Mouse (Mus musculus): Measurements from ENCODE around the gene Gm49403. TPM values are rescaled to one million over a fixed set of nuclear protein-coding genes. Genes with fewer than 3 reads are reported as not detected.
"Not testable (repeated sequence)": the region's sequence is repeated elsewhere in the genome, so short reads cannot be mapped to it uniquely, and the experiment has no call there.

Gm49403 gene
- not detected in 2 replicates for polyA plus RNA-seq (2014; fragmentation: Nextera tagmentation; extraction: Ambion mirVana)

DNA sequence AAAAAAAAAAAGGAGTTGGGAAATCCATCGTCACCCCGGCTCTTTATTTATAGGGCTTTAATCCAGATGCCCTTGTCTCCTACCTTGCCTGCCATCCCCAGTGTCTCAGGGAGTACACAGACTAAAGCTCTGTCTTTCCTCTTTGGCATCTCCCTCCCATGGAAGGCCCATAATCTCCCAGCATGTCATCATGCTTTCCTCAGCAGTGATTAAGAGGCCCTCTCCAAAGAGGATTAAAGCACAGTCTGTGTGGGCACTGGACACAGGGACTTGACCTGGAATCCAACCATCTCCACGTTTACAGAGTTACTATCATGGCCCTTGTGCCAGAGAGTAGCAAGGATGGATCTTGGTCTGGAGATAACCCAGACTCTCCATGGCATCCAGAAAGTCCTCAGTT lies at the start of gene Gm49403, which contains the start of gene Lbhd1:
Gene Gm49403, plus strand, starts transcription at position 315 of the 400 bp plus-strand sequence.
Gene Lbhd1, plus strand, starts transcription at position 117 of the 400 bp plus-strand sequence.
- H3K4me3 ChIP-seq (ENCODE audit: low read depth, low read length) = no peak within 1 kb of the TSS
- DNase-seq (ENCODE audit: low spot score) = no peak
- H3K4me1 ChIP-seq (ENCODE audit: control insufficient read depth, insufficient read depth, low read length) = no peaks in the 10 kb centered on the region
- no peaks in the 10 kb centered on the region for H3K9me3 ChIP-seq (replicated peaks; ENCODE audit: control insufficient read depth, low read length)
- no peaks in the 10 kb centered on the region for H3K27me3 ChIP-seq (ENCODE audit: control insufficient read depth, insufficient read depth, low read length)
- 82% methylated on average over 3 of the region's 3 CpGs for WGBS
- H3K4me2 ChIP-seq (ENCODE audit: low read depth, low read length) = no peak within 1 kb of the TSS
- no peak for ATAC-seq (replicated peaks; ENCODE audit: insufficient number of reproducible peaks, low FRiP score, low TSS enrichment, low read depth)
- no peak within 1 kb of the TSS for H3K9ac ChIP-seq (replicated peaks; ENCODE audit: low read length)
- no peaks in the 10 kb centered on the region for H3K36me3 ChIP-seq (replicated peaks; ENCODE audit: control insufficient read depth, insufficient read depth, low read depth, low read length)
- no peak within 1 kb of the TSS for H3K27ac ChIP-seq (replicated peaks; ENCODE audit: low read depth, low read length)

DNA sequence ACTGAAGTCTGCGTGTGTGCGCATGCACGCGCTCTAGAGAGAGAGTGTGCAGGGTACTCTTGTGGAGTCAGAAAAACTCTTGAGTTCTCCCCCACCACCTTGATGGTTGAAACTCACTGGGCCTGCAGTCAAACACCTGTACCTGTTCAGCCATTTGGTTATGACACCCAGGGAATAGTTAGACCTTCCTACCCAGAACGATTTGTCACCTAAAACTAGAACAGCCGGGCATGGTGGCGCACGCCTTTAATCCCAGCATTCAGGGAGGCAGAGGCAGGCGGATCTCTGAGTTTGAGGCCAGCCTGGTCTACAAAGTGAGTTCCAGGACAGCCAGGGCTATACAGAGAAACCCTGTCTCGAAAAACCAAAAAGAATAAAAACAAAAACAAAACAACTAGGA lies 47.4 kb upstream of the Gm49403 start:
- not testable (repeated sequence) for H3K27me3 ChIP-seq (ENCODE audit: control insufficient read depth, insufficient read depth, low read length); ATAC-seq (replicated peaks; ENCODE audit: insufficient number of reproducible peaks, low FRiP score, low TSS enrichment, low read depth); H3K4me3 ChIP-seq (ENCODE audit: low read depth, low read length); H3K9me3 ChIP-seq (replicated peaks; ENCODE audit: control insufficient read depth, low read length); H3K9ac ChIP-seq (replicated peaks; ENCODE audit: low read length); H3K27ac ChIP-seq (replicated peaks; ENCODE audit: low read depth, low read length); H3K4me1 ChIP-seq (ENCODE audit: control insufficient read depth, insufficient read depth, low read length); DNase-seq (ENCODE audit: low spot score); H3K4me2 ChIP-seq (ENCODE audit: low read depth, low read length)
- H3K36me3 ChIP-seq (replicated peaks; ENCODE audit: control insufficient read depth, insufficient read depth, low read depth, low read length) = peaks cover 11% of the 10 kb centered on the region
- WGBS = 94% methylated on average over 10 of the region's 10 CpGs

DNA sequence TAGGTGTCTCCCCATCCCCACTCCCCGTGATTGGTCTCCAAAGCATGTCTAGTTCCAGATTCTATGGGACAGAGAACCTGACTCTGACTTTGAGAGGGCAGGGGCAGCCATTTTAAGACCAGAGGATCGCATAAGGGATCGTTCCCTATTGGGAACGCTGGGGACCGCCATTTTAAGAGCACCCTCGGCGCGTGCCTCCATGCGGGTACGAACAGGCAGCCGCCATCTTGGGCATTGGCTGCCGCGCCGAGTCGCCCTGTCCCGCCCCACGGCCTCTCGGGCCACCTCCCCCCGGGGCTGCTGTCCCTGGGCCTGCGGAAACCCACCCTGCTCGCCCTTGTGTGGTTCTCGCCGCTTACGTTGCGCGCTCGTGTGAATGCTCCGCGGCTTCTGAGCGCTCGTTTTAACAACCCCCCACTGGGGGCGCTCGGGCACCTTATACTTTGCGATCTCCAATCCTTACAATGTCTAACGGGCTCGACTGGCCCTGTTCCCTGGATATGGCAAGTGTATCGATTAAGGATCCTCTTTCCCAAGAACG lies 46.4 kb upstream of the Gm49403 start, which contains the start of gene Bscl2:
Gene Bscl2, plus strand, starts transcription at position 217 of the 541 bp plus-strand sequence.
- peak within 1 kb of the TSS; percentile 95 for H3K27ac ChIP-seq (replicated peaks; ENCODE audit: low read depth, low read length)
- no peaks in the 10 kb centered on the region for H3K9me3 ChIP-seq (replicated peaks; ENCODE audit: control insufficient read depth, low read length)
- peak; percentile 57 for ATAC-seq (replicated peaks; ENCODE audit: insufficient number of reproducible peaks, low FRiP score, low TSS enrichment, low read depth)
- WGBS = 1% methylated on average over 38 of the region's 38 CpGs
- peak; percentile 88 for DNase-seq (ENCODE audit: low spot score)
- H3K4me3 ChIP-seq (ENCODE audit: low read depth, low read length) = peak within 1 kb of the TSS; percentile 39
- H3K4me1 ChIP-seq (ENCODE audit: control insufficient read depth, insufficient read depth, low read length) = peaks cover 2% of the 10 kb centered on the region; the same call in 1 of the 2 replicates
- H3K36me3 ChIP-seq (replicated peaks; ENCODE audit: control insufficient read depth, insufficient read depth, low read depth, low read length) = peaks cover 11% of the 10 kb centered on the region
- H3K9ac ChIP-seq (replicated peaks; ENCODE audit: low read length) = peak within 1 kb of the TSS; percentile 82
- peak within 1 kb of the TSS; percentile 79 for H3K4me2 ChIP-seq (ENCODE audit: low read depth, low read length)
- no peaks in the 10 kb centered on the region for H3K27me3 ChIP-seq (ENCODE audit: control insufficient read depth, insufficient read depth, low read length)

DNA sequence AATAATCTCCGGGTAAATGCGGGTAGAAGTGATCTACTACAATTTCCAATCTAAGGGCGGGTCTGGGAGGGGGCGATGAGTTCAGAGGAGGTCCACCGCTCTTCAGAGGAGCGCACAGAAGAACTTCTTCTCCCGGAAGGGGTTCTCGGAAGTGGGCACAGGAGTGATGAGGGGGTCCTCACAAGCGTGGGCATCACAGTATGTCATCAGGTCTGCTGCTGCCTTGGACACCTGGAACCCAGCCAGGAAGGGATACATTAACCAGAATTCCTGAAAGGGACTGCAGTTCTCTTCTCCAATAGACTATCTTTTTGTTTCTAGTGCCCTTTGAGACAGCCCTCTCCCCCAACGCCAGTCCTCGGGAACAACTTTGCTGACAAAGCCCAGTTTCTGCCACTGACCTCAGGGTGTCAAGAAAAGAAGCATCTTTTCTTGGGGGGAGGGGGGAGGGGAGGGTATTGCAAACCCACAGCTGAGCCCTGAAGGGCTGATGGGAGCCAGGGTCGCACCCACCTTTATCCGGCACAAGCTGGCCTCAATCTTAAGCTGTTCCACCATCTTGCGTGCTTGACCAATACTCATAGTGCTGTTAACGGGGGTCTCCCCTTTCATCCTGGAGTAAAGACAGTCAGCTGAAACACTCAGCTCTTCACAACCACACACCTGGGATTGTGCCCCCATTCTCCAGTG lies 45.5 kb upstream of the Gm49403 start:
- DNase-seq (ENCODE audit: low spot score) (peak; percentile 46), ATAC-seq (replicated peaks; ENCODE audit: insufficient number of reproducible peaks, low FRiP score, low TSS enrichment, low read depth) (0 out of 2 replicates have a peak, but pooled peaks have one; percentile 2)
- Histone ChIP-seq H3K9me3 (replicated peaks; ENCODE audit: control insufficient read depth, low read length) (no peaks in the 10 kb centered on the region), H3K27me3 (ENCODE audit: control insufficient read depth, insufficient read depth, low read length) (no peaks in the 10 kb centered on the region), H3K4me2 (ENCODE audit: low read depth, low read length) (peak overlapping the region; percentile 79), H3K4me3 (ENCODE audit: low read depth, low read length) (peak overlapping the region; percentile 39), H3K9ac (replicated peaks; ENCODE audit: low read length) (peak overlapping the region; percentile 82), H3K36me3 (replicated peaks; ENCODE audit: control insufficient read depth, insufficient read depth, low read depth, low read length) (peaks cover 6% of the 10 kb centered on the region), H3K4me1 (ENCODE audit: control insufficient read depth, insufficient read depth, low read length) (peaks cover 2% of the 10 kb centered on the region; the same call in 1 of the 2 replicates), H3K27ac (replicated peaks; ENCODE audit: low read depth, low read length) (peak overlapping the region; percentile 95)
- 25% methylated on average over 15 of the region's 15 CpGs for WGBS

DNA sequence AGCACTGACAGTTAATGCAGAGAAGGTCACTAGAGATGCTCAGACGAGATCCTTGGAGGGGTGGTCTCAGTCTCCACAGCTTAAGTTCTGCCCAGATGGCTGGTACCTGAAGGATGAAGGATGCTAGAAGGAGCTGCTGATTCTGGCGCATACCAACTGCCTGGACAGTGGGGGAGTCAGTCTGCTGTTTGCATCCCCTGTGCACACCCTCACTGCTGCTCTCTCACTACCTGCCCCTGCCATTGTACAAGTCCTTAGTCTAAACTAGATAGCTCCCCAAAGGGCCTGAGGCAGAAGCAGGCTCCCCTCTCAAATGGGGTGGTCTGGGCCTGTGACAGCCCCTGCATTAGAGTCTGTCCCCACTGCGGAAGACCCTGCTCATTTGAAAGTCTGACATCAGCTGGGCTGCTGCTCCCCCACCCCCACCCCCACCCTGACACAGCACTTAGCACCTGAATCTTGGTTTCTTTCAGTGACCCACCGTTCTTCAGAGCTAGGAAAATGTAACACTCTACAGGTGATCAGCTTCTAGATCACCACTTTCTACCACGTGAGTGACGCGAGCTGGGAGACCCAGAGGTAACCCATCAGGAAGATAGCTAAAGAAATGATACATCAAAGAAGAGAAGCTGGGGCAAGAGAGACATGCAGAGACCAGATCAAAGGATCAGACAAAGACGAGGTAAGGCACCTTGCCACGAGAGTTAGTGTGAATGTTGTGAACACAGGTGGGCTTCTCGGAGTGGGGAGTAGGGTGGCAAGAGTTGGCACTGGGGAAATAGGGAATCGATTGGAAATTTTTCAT lies 44.4 kb upstream of the Gm49403 start, which contains the start of gene Gng3:
Gene Gng3, minus strand, starts transcription at position 92 of the 805 bp plus-strand sequence.
- peaks cover 4% of the 10 kb centered on the region for H3K36me3 ChIP-seq (replicated peaks; ENCODE audit: control insufficient read depth, insufficient read depth, low read depth, low read length)
- WGBS = 46% methylated on average over 11 of the region's 11 CpGs
- H3K4me2 ChIP-seq (ENCODE audit: low read depth, low read length) = peak within 1 kb of the TSS; percentile 79
- H3K27me3 ChIP-seq (ENCODE audit: control insufficient read depth, insufficient read depth, low read length) = no peaks in the 10 kb centered on the region
- peak within 1 kb of the TSS; percentile 95 for H3K27ac ChIP-seq (replicated peaks; ENCODE audit: low read depth, low read length)
- H3K4me3 ChIP-seq (ENCODE audit: low read depth, low read length) = peak within 1 kb of the TSS; percentile 39
- ATAC-seq (replicated peaks; ENCODE audit: insufficient number of reproducible peaks, low FRiP score, low TSS enrichment, low read depth) (peak; percentile 77), DNase-seq (ENCODE audit: low spot score) (peak; percentile 63)
- H3K4me1 ChIP-seq (ENCODE audit: control insufficient read depth, insufficient read depth, low read length) = peaks cover 2% of the 10 kb centered on the region; the same call in 1 of the 2 replicates
- H3K9ac ChIP-seq (replicated peaks; ENCODE audit: low read length) = peak within 1 kb of the TSS; percentile 82
- no peaks in the 10 kb centered on the region for H3K9me3 ChIP-seq (replicated peaks; ENCODE audit: control insufficient read depth, low read length)

DNA sequence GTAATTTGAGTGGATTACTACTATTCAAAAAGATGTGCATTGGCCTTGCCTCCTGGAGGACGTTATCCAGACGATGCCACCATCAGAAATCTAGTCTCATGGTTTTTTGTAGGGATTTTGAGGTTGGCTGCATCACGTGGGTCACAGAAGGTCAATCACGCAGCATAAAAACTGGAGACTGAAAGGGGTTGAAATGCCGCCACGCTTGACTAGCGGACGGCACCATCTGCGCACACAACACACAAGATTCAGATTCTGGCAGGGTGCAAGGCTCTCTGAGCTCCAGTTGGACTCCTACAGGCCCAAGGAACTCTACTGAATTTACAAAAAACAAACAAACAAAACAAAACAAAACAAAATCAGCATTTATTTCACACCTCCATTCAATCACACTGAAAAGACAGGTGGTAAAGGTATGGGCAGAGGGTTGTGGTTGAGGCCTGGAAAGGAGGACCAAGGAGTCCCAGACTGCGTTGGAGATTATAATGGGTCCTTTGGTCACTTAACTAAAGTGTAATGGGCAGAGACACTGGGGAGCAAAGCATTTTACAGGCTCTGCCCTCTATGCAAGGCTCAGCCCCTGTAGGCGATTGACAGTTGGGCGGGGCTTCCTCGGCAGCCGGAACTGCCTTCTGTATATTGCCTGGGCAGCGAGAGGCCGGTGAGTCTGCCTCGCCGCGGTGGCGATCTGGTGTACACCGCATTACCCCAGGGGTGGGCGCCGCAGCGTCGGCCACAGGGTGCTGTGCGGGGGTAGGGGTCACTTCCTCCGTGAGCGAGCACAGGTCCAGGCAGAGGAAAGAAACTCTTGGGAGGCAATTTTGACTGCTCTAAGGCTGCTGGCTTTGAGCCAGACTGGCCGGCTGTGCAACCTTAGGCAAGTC lies 43.6 kb upstream of the Gm49403 start:
- DNase-seq (ENCODE audit: low spot score) (peak; percentile 68), ATAC-seq (replicated peaks; ENCODE audit: insufficient number of reproducible peaks, low FRiP score, low TSS enrichment, low read depth) (peak; percentile 66; the same call in 1 of the 2 replicates)
- Histone ChIP-seq H3K36me3 (replicated peaks; ENCODE audit: control insufficient read depth, insufficient read depth, low read depth, low read length) (no peaks in the 10 kb centered on the region), H3K27me3 (ENCODE audit: control insufficient read depth, insufficient read depth, low read length) (no peaks in the 10 kb centered on the region), H3K9me3 (replicated peaks; ENCODE audit: control insufficient read depth, low read length) (no peaks in the 10 kb centered on the region), H3K4me2 (ENCODE audit: low read depth, low read length) (peak overlapping the region; percentile 62), H3K27ac (replicated peaks; ENCODE audit: low read depth, low read length) (no peak overlapping the region), H3K4me3 (ENCODE audit: low read depth, low read length) (peak overlapping the region; percentile 27), H3K9ac (replicated peaks; ENCODE audit: low read length) (peak overlapping the region; percentile 52), H3K4me1 (ENCODE audit: control insufficient read depth, insufficient read depth, low read length) (peaks cover 2% of the 10 kb centered on the region; the same call in 1 of the 2 replicates)
- WGBS = 22% methylated on average over 29 of the region's 29 CpGs

DNA sequence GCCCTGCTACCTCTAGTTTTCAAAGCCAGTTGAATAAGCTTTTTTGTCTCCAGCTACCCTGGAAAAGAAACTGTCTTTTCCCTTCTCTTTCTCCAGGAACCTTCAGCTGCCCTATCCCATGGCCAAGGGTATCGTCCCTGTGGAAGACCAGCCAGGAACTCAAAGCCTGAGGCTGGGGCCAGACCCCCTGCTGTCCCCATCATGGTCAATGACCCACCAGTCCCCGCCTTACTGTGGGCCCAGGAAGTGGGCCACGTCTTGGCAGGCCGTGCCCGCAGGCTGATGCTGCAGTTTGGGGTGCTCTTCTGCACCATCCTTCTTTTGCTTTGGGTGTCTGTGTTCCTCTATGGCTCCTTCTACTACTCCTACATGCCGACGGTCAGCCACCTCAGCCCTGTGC lies 42.7 kb upstream of the Gm49403 start:
- no peak for DNase-seq (ENCODE audit: low spot score)
- ATAC-seq (replicated peaks; ENCODE audit: insufficient number of reproducible peaks, low FRiP score, low TSS enrichment, low read depth) = no peak

More for the DNA sequence above, 42.7 kb upstream of the Gm49403 start:
- Histone ChIP-seq H3K4me3 (ENCODE audit: low read depth, low read length) (no peak overlapping the region), H3K27me3 (ENCODE audit: control insufficient read depth, insufficient read depth, low read length) (no peaks in the 10 kb centered on the region), H3K9ac (replicated peaks; ENCODE audit: low read length) (no peak overlapping the region), H3K4me2 (ENCODE audit: low read depth, low read length) (peak overlapping the region; percentile 62), H3K9me3 (replicated peaks; ENCODE audit: control insufficient read depth, low read length) (no peaks in the 10 kb centered on the region), H3K4me1 (ENCODE audit: control insufficient read depth, insufficient read depth, low read length) (peaks cover 2% of the 10 kb centered on the region; the same call in 1 of the 2 replicates), H3K36me3 (replicated peaks; ENCODE audit: control insufficient read depth, insufficient read depth, low read depth, low read length) (no peaks in the 10 kb centered on the region), H3K27ac (replicated peaks; ENCODE audit: low read depth, low read length) (no peak overlapping the region)
- 90% methylated on average over 7 of the region's 7 CpGs for WGBS
